Mouse (Mus musculus) hindbrain, embryonic 11.5 days (tissue): ENCODE results near the gene Krt222. TPM values are rescaled to one million over a fixed set of nuclear protein-coding genes. Genes with fewer than 3 reads are reported as not detected.
A peak's percentile ranks its signal among the peaks of the same experiment; 100 is the strongest.
"Not testable (repeated sequence)": the region's sequence is repeated elsewhere in the genome, so short reads cannot be mapped to it uniquely, and the experiment has no call there.

ENCODE experiments used
- ATAC-seq: fragments of 200-750 bp; cut with Nextera tagmentation; 2 replicates; pipeline ENCODE4 v1.8.0; 2017; ENCODE audit warnings: mild to moderate bottlenecking, moderate TSS enrichment, moderate library complexity; ENCODE audit not compliant: low FRiP score
- DNase-seq: peaks from one replicate; pipeline ENCODE4 v3.0.0-alpha.2; 2015; ENCODE audit warnings: low spot score
- H3K27ac ChIP-seq: fragments of 300-500 bp; sonication (generic); 2 replicates; pipeline ENCODE4 v1.5.1; 2014; ENCODE audit warnings: mild to moderate bottlenecking, low read depth, low read length
- H3K27me3 ChIP-seq: fragments of 300-500 bp; sonication (generic); 2 replicates; pipeline ENCODE4 v1.6.1; 2014; ENCODE audit warnings: mild to moderate bottlenecking, low read length, moderate library complexity, mixed read lengths; ENCODE audit not compliant: control insufficient read depth, insufficient read depth
- H3K36me3 ChIP-seq: fragments of 300-500 bp; sonication (generic); 2 replicates; pipeline ENCODE4 v1.6.1; 2014; ENCODE audit warnings: mild to moderate bottlenecking, low read length, moderate library complexity, mixed read lengths; ENCODE audit not compliant: control insufficient read depth, insufficient read depth
- H3K4me1 ChIP-seq: fragments of 300-500 bp; sonication (generic); replicated peaks from 2 replicates; pipeline ENCODE4 v1.6.1; 2014; ENCODE audit warnings: low read length, mixed read lengths; ENCODE audit not compliant: control insufficient read depth, insufficient read depth
- H3K4me2 ChIP-seq: fragments of 300-500 bp; sonication (generic); replicated peaks from 2 replicates; pipeline ENCODE4 v1.6.1; 2014; ENCODE audit warnings: mild to moderate bottlenecking, low read depth, low read length
- H3K4me3 ChIP-seq: fragments of 300-500 bp; sonication (generic); 2 replicates; pipeline ENCODE4 v1.5.1; 2014; ENCODE audit warnings: low read depth, low read length
- H3K9ac ChIP-seq: fragments of 300-500 bp; sonication (generic); 2 replicates; pipeline ENCODE4 v1.6.1; 2014; ENCODE audit warnings: low read depth, low read length
- H3K9me3 ChIP-seq: fragments of 300-500 bp; sonication (generic); 2 replicates; pipeline ENCODE4 v1.6.1; 2016; ENCODE audit warnings: low read length; ENCODE audit not compliant: control insufficient read depth
- WGBS: fragments of 180-500 bp; shearing (Covaris S2); extraction: QIAGEN DNeasy Blood & Tissue Kit; methylation state at CpG from one replicate; pipeline ENCODE4 v1.1.7; 2014; 5-methylcytosine and 5-hydroxymethylcytosine counted together
- polyA plus RNA-seq: library from polyadenylated mRNA; unstranded; fragments of >200 nt; fragmentation: Nextera tagmentation; extraction: Ambion mirVana; gene quantifications from 2 replicates; pipeline ENCODE4 v1.2.1, GENCODE M21; 2014

Krt222 gene
- polyA plus RNA-seq, 1 experiment from 2014 or later = 0.80 TPM

- Histone ChIP-seq H3K4me2 (no peak overlapping the region), H3K9ac (no peak overlapping the region), H3K36me3 (no peaks in the 10 kb centered on the region), H3K4me1 (no peaks in the 10 kb centered on the region), H3K9me3 (no peaks in the 10 kb centered on the region), H3K27me3 (no peaks in the 10 kb centered on the region), H3K4me3 (no peak overlapping the region), H3K27ac (no peak overlapping the region)
- DNase-seq = no peak
- 64% methylated on average over 5 of the region's 5 CpGs for WGBS
- no peak for ATAC-seq
Measured at GRCm38 (mm10) chr11:99250241-99250640, 6.4 kb upstream of the Krt222 start.

DNA sequence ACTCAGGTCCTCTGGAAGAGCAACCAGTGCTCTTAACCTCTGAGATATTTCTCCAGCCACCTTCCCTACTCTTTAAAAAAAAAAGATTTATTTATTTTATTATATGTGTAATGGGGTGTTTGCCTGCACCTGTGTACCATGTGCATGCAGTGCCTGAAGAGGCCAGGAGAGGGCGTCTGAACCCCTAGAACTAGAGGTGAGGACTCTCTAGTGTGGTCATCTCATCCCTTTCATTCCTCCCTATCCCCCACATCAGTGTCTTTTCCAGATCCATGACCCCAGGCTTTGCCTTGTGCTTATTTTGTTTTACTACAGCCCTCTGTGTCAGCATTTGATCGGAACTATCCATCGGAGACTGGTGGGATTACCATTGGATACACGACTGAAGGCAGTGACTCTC lies 5.2 kb upstream of the Krt222 start:
- no peaks in the 10 kb centered on the region for H3K36me3 ChIP-seq
- no peak overlapping the region for H3K27ac ChIP-seq
- 68% methylated on average over 4 of the region's 4 CpGs for WGBS
- no peaks in the 10 kb centered on the region for H3K27me3 ChIP-seq
- H3K9me3 ChIP-seq = no peaks in the 10 kb centered on the region
- H3K4me2 ChIP-seq = no peak overlapping the region
- DNase-seq (peak; percentile 34), ATAC-seq (no peak)
- H3K9ac ChIP-seq = no peak overlapping the region
- no peaks in the 10 kb centered on the region for H3K4me1 ChIP-seq
- no peak overlapping the region for H3K4me3 ChIP-seq

- no peak overlapping the region for H3K27ac ChIP-seq
- no peaks in the 10 kb centered on the region for H3K36me3 ChIP-seq
- no peaks in the 10 kb centered on the region for H3K27me3 ChIP-seq
- DNase-seq (no peak), ATAC-seq (no peak)
- WGBS = 94% methylated on average over 4 of the region's 4 CpGs
- H3K9ac ChIP-seq = no peak overlapping the region
- no peak overlapping the region for H3K4me2 ChIP-seq
- no peaks in the 10 kb centered on the region for H3K4me1 ChIP-seq
- H3K9me3 ChIP-seq = no peaks in the 10 kb centered on the region
- no peak overlapping the region for H3K4me3 ChIP-seq
Measured at GRCm38 (mm10) chr11:99247916-99248315, 4.0 kb upstream of the Krt222 start.

DNA sequence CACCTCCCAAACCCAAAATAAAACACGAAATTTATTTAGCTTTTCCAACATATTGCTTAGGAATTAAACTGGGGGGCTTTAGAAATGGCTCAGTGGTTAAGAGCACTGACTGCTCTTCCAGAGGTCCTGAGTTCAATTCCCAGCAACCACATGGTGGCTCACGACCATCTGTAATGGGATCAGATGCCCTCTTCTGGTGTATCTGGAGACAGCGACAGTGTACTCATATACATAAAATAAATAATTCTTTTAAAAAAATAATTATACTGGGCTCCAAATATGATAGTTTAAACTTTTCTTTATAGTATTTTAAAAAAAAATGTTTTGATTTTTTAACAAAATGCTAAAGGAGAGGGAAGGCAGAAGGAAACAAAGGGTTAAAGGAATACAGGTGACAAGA lies 634 bp upstream of the Krt222 start:
- not testable (repeated sequence) for H3K9me3 ChIP-seq, H3K9ac ChIP-seq, H3K4me1 ChIP-seq, H3K4me2 ChIP-seq, DNase-seq, H3K27ac ChIP-seq, ATAC-seq, H3K4me3 ChIP-seq, H3K27me3 ChIP-seq, H3K36me3 ChIP-seq
- WGBS = 38% methylated on average over 3 of the region's 3 CpGs

DNA sequence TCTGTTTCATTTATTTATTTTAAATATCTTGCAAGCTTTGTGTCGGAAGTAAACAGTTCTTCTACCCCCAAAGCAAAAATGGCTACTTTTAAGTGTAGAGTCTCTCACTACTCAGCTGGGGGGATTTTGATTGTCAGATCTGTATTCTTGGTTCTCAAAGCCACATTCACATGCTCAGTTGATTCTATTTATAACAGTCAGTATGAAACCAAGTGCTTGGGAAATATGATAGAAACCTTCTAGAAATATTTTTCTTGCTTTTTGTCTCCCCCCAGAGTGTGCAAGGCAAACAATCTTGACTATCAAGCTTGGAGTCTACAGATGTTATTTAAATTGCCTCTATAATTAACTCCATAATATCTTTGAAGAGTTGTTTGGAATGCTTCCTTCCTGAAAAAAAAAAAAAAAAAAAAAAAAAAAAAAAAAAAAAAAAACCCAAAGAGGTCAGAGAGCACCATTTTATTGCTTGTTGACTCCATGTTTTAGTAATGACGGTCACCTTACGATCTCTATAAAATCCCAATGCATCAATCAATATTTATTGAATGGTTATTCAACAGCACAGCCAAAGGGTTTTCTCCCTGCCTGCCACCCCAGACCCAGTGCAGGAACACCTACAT lies 575 bp downstream of the Krt222 start:
- Histone ChIP-seq H3K4me3 (peak overlapping the region; percentile 2; the same call in 1 of the 2 replicates), H3K36me3 (no peaks in the 10 kb centered on the region), H3K9ac (no peak overlapping the region), H3K27ac (no peak overlapping the region), H3K4me2 (peak overlapping the region; percentile 20; the same call in 1 of the 2 replicates), H3K27me3 (no peaks in the 10 kb centered on the region), H3K4me1 (no peaks in the 10 kb centered on the region), H3K9me3 (no peaks in the 10 kb centered on the region)
- ATAC-seq (no peak), DNase-seq (no peak)
- WGBS = 76% methylated on average over 3 of the region's 3 CpGs

- H3K9ac ChIP-seq = no peak overlapping the region
- DNase-seq (no peak), ATAC-seq (no peak)
- no peaks in the 10 kb centered on the region for H3K9me3 ChIP-seq
- no peaks in the 10 kb centered on the region for H3K27me3 ChIP-seq
- WGBS = 81% methylated on average over 5 of the region's 5 CpGs
- H3K4me1 ChIP-seq = no peaks in the 10 kb centered on the region
- no peak overlapping the region for H3K4me3 ChIP-seq
- H3K36me3 ChIP-seq = no peaks in the 10 kb centered on the region
- H3K4me2 ChIP-seq = no peak overlapping the region
- no peak overlapping the region for H3K27ac ChIP-seq
Measured at GRCm38 (mm10) chr11:99242056-99242455, 1.8 kb downstream of the Krt222 start.

- Histone ChIP-seq H3K9me3 (no peaks in the 10 kb centered on the region), H3K9ac (no peak overlapping the region), H3K27ac (no peak overlapping the region), H3K4me3 (no peak overlapping the region), H3K36me3 (no peaks in the 10 kb centered on the region), H3K4me2 (no peak overlapping the region), H3K27me3 (no peaks in the 10 kb centered on the region), H3K4me1 (no peaks in the 10 kb centered on the region)
- ATAC-seq (no peak), DNase-seq (no peak)
- 64% methylated on average over 14 of the region's 14 CpGs for WGBS
Measured at GRCm38 (mm10) chr11:99238468-99238867, 5.4 kb downstream of the Krt222 start.

GRCm38 (mm10) chr11:99231049-99231816 lies 12.7 kb downstream of the Krt222 start:
- peak overlapping the region; percentile 100 for H3K9ac ChIP-seq
- peak overlapping the region; percentile 93 for H3K4me3 ChIP-seq
- peak overlapping the region; percentile 99 for H3K27ac ChIP-seq
- no peaks in the 10 kb centered on the region for H3K27me3 ChIP-seq
- no peaks in the 10 kb centered on the region for H3K9me3 ChIP-seq
- DNase-seq = no peak
- H3K4me1 ChIP-seq = no peaks in the 10 kb centered on the region
- H3K36me3 ChIP-seq = 0 out of 2 replicates have a peak, but pooled peaks cover 3% of the 10 kb centered on the region
- ATAC-seq = peak; percentile 41; the same call in 1 of the 2 replicates
- peak overlapping the region; percentile 57 for H3K4me2 ChIP-seq
- WGBS = 29% methylated on average over 15 of the region's 15 CpGs
